Mouse (Mus musculus) limb, embryonic 13.5 days (tissue): ENCODE results near the gene Mtif3. TPM values are rescaled to one million over a fixed set of nuclear protein-coding genes. Genes with fewer than 3 reads are reported as not detected.

Experiments used
- ATAC-seq: fragments of 200-750 bp; cut with Nextera tagmentation; 2 replicates; pipeline ENCODE4 v1.8.0; 2017; ENCODE audit warnings: low read depth, moderate number of reproducible peaks, moderate TSS enrichment; ENCODE audit not compliant: low FRiP score
- H3K27ac ChIP-seq: fragments of 300-500 bp; sonication (generic); 2 replicates; pipeline ENCODE4 v1.5.1; 2015; ENCODE audit warnings: inconsistent platforms, mild to moderate bottlenecking, moderate library complexity
- H3K27me3 ChIP-seq: fragments of 300-500 bp; sonication (generic); 2 replicates; pipeline ENCODE4 v1.6.1; 2015; ENCODE audit warnings: mild to moderate bottlenecking, inconsistent platforms
- H3K36me3 ChIP-seq: fragments of 300-500 bp; sonication (generic); 2 replicates; pipeline ENCODE4 v1.6.1; 2015; ENCODE audit warnings: inconsistent platforms, mild to moderate bottlenecking, moderate library complexity
- H3K4me1 ChIP-seq: fragments of 300-500 bp; sonication (generic); 2 replicates; pipeline ENCODE4 v1.6.1; 2015; ENCODE audit warnings: inconsistent platforms
- H3K4me2 ChIP-seq: fragments of 300-500 bp; sonication (generic); replicated peaks from 2 replicates; pipeline ENCODE4 v1.6.1; 2015; ENCODE audit warnings: inconsistent platforms, mild to moderate bottlenecking, moderate library complexity
- H3K4me3 ChIP-seq: fragments of 300-500 bp; sonication (generic); 2 replicates; pipeline ENCODE4 v1.5.1; 2015; ENCODE audit warnings: moderate library complexity, mild to moderate bottlenecking, inconsistent platforms
- H3K9ac ChIP-seq: fragments of 300-500 bp; sonication (generic); 2 replicates; pipeline ENCODE4 v1.6.1; 2015; ENCODE audit warnings: mild to moderate bottlenecking, inconsistent platforms
- H3K9me3 ChIP-seq: fragments of 300-500 bp; sonication (generic); 2 replicates; pipeline ENCODE4 v1.6.1; 2016; ENCODE audit warnings: inconsistent platforms
- WGBS: fragments of 180-500 bp; shearing (Covaris S2); methylation state at CpG from one replicate; pipeline ENCODE4 v1.1.7; 2015; 5-methylcytosine and 5-hydroxymethylcytosine counted together
- polyA plus RNA-seq: library from polyadenylated mRNA; unstranded; fragments of >200 nt; fragmentation: Nextera tagmentation; extraction: Ambion mirVana; gene quantifications from 2 replicates; pipeline ENCODE4 v1.2.1, GENCODE M21; 2015

Gene Mtif3
- polyA plus RNA-seq, 1 experiment from 2014 or later, result 27.3 TPM

DNA sequence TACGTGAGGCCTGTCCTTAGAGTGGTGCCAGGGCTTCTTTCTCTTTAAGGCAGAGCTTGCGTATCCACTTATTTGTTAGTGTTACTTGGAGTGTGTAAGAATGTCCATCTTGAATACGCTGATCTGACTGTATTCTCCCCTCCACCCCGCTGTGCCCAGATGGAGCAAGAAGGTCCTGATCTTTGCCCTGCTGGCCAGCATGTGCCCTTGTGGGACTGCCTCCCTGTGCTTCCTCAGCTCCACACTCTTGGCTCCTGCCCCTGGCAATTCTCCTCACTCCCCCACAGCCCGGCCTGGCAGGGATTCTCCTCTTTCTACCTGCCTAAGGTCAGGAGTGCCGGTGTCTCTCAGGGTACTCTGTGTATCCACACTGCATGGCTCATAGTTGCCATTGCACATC, 17.8 kb upstream of the Mtif3 start:
- H3K9ac ChIP-seq, result no peak overlapping the region

DNA sequence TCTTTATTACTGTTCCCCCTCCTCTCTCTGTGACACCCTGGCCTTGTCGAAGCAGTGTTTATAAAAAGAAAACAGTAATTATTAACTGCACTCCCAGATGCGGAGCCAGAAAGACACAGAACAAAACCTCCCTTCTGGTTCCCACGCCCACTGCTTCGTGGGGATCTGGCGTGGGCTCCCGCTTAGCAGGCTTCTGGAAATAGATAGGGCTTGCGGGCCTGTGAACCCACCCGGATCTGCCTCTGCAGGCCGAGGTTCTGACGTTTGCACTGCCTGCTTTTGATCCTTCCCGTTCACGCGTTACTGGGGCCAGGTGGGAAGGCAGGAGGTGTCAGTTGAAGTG, 11.2 kb upstream of the Mtif3 start:
- Histone ChIP-seq H3K36me3 (no peaks in the 10 kb centered on the region), H3K9me3 (no peaks in the 10 kb centered on the region), H3K27ac (no peak overlapping the region), H3K4me3 (no peak overlapping the region), H3K4me2 (no peak overlapping the region), H3K27me3 (no peaks in the 10 kb centered on the region), H3K4me1 (no peaks in the 10 kb centered on the region), H3K9ac (no peak overlapping the region)
- no peak for ATAC-seq
- 53% methylated on average over 13 of the region's 13 CpGs for WGBS

More for the DNA sequence above, 17.8 kb upstream of the Mtif3 start:
- Histone ChIP-seq H3K4me1 (no peaks in the 10 kb centered on the region), H3K9me3 (no peaks in the 10 kb centered on the region), H3K27me3 (peaks cover 28% of the 10 kb centered on the region), H3K27ac (no peak overlapping the region), H3K4me2 (no peak overlapping the region), H3K4me3 (no peak overlapping the region), H3K36me3 (no peaks in the 10 kb centered on the region)
- ATAC-seq, result no peak
- WGBS, result 84% methylated on average over 6 of the region's 6 CpGs

DNA sequence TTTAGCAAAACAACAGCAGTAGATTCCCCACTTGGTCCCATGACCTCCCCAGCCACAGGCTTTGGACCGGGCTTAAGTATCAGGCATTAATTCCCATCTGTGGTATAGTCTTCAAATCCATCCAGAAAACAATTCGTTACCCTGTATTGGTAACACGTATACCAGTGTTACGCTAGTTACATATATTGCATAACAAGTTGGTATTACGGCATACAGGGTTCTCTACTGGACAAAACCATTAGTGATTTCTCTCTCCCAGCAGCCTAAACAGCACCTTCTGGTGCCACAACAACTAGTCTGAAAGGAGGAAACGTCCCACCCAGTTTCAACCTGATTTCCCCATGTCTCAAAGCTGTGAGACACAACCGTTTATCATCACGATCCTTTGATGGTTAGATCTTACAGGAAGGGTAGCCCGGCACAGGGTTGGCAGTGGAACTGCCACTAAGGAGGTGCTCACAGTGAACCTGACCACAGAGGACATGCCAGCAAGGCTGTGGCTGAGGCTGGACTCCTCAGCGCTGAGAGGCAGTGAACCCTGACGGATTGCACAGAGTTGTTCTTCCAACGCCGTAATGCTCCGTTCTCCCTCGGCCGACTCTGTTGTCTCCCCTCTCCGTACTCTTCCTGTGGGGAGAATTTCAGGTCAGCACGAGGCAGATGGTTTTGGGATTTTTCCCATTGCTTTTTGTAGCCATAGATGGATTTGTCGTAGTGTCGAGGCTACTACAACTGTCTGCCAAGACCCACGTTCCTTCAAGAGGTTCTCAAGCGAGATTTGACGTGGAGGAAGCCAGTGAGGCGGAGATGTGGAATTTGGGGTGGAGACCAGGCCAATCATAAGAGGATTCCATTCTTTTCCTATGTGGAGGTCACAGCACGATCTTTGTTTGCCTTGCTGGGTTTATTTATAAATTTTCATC, 10.5 kb upstream of the Mtif3 start:
- Histone ChIP-seq H3K4me2 (no peak overlapping the region), H3K9me3 (no peaks in the 10 kb centered on the region), H3K27me3 (no peaks in the 10 kb centered on the region), H3K27ac (no peak overlapping the region), H3K36me3 (no peaks in the 10 kb centered on the region), H3K4me1 (no peaks in the 10 kb centered on the region), H3K9ac (no peak overlapping the region), H3K4me3 (no peak overlapping the region)
- no peak for ATAC-seq
- WGBS, result 85% methylated on average over 25 of the region's 25 CpGs

DNA sequence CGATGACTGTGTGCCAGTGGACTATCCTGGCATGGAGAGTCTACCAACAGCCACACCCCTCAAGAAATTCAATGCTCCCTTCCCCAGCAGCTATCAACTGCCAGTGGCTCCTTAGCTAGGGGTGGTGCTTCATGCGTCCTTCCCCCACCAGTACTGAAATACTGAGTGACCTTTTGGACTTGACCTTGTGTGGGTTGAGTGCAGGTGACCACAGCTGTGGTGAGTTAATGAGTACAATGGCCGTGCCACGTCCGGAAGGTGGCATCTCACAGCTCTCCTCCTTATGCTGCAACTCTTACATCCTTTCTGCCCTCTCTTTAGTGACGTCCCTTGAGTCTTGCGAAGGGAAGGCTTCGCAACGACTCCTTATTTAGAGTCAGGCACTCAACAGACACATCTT, 9.8 kb upstream of the Mtif3 start:
- Histone ChIP-seq H3K36me3 (no peaks in the 10 kb centered on the region), H3K9me3 (no peaks in the 10 kb centered on the region), H3K4me1 (no peaks in the 10 kb centered on the region), H3K27me3 (no peaks in the 10 kb centered on the region), H3K27ac (no peak overlapping the region), H3K4me3 (no peak overlapping the region), H3K4me2 (no peak overlapping the region), H3K9ac (no peak overlapping the region)
- no peak for ATAC-seq
- 85% methylated on average over 9 of the region's 9 CpGs for WGBS

DNA sequence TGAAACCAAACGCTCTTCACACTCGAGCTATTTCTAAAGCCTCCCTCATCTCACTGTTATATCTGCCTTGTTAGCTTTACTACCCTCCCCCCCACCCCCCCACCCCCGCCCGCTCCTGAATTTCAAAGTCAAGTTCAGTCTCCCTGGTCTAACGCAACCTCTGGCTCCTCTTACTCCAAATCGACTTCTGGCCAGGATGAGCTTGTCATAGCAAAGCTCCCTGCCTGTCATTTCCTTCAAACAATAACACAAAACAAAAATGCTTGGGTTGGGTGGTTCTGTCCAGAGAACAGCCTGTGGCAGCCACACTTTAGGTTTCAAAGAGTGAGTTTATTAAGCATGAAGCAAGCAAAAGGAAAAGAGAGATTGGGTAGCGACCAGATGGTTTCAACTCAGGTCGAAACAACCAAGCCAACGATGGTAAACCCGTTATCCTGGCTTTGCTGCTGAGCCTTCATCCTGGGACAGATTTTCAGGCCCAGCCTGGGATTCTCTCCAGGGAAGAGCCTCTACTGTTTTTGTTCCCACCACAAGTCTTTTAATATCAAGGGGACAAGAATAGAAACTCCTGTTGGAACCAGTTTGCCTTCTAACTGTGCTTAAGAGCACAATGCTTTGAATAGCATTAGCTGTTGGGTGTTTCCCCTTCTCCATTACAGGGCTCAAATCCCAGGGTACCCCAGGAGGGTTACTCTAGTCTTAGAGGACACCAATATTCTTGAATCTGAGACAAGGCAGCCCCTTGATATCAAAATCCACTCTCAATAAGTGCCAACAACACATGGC, 8.4 kb upstream of the Mtif3 start:
- no peaks in the 10 kb centered on the region for H3K36me3 ChIP-seq
- no peaks in the 10 kb centered on the region for H3K4me1 ChIP-seq
- H3K27ac ChIP-seq, result no peak overlapping the region
- WGBS, result 60% methylated on average over 10 of the region's 10 CpGs
- no peak overlapping the region for H3K4me3 ChIP-seq
- H3K9me3 ChIP-seq, result no peaks in the 10 kb centered on the region
- H3K9ac ChIP-seq, result no peak overlapping the region
- H3K27me3 ChIP-seq, result no peaks in the 10 kb centered on the region
- no peak overlapping the region for H3K4me2 ChIP-seq
- ATAC-seq, result no peak

DNA sequence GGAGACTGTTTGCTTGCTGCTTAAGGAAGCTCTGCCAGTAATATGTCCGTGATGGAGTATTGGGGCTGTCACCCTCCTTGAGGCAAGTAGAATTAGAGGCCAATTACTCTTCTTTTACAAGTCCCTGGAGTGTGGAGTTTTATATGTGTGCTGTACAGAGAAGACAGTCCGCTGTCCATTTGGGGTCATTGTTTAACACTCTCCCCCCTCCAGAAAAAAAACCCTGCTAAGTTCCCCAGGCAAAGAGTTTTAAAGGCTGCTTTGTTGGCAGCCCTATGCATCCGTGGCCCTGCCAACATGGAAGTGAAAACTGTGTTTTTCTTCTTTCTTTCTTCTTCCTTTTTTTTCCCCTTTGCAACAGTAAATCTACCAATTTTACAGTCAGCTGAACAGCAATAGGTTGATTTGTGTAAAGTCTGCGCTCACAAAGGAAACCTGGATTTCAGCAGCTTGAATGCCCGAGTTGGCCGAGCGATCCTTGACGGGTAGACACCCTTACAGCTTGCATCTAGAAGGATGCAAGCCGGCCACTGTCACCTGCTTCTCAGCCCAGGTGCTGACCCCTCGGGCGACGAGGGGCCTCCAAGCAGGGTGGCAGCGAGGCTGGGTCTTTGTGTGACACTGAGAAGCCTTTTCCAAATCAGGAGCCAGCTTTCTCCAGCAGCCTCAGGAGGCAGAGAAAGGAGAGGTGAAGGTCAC, 5.2 kb upstream of the Mtif3 start:
- WGBS, result 71% methylated on average over 13 of the region's 13 CpGs
- Histone ChIP-seq H3K4me1 (peaks cover 4% of the 10 kb centered on the region), H3K9me3 (no peaks in the 10 kb centered on the region), H3K27me3 (no peaks in the 10 kb centered on the region), H3K4me2 (no peak overlapping the region), H3K9ac (no peak overlapping the region), H3K36me3 (no peaks in the 10 kb centered on the region), H3K27ac (no peak overlapping the region), H3K4me3 (no peak overlapping the region)
- no peak for ATAC-seq

DNA sequence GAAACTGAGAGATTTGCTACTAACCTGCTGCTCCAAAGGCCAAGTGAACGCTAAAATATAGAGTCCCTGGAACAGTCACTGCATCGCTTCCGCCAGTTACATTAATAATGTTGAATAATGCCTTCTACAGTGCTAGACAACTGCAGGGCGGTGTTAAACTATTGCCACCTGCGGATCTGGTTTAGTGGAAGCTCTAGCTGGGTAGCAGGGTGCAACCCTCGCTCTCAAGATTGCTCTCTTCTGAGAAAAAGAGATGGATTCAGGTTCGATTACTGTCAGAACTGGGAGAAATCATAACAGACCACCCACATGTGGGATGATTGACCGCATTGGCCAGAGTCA, 308 bp upstream of the Mtif3 start:
- 55% methylated on average over 8 of the region's 8 CpGs for WGBS

DNA sequence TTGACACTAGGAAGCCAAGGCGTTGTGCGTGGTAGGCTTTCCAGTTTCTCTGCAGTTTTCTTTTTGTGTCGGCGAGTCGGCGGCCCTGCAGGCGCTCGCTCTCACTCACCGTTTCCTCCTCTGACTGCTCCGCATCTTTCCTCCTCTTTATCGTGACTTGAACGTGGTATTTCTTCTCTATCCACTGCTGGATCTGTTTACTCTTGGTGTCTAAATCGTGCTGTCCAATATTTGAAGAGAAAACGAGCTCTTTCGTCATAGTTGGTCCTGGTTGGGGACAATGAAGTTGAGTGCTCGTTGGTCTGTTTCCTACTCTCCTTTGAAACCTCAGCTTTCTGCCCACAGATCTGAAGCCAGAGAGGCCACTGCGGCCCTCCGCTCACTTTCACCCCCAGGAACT, 6.9 kb downstream of the Mtif3 start:
- Histone ChIP-seq H3K4me1 (no peaks in the 10 kb centered on the region), H3K27ac (no peak overlapping the region), H3K4me3 (no peak overlapping the region), H3K9me3 (no peaks in the 10 kb centered on the region), H3K4me2 (no peak overlapping the region), H3K36me3 (peaks cover 81% of the 10 kb centered on the region), H3K27me3 (no peaks in the 10 kb centered on the region), H3K9ac (no peak overlapping the region)
- 91% methylated on average over 18 of the region's 18 CpGs for WGBS
- ATAC-seq, result no peak

More for the DNA sequence above, 308 bp upstream of the Mtif3 start:
- peak overlapping the region; percentile 59 for H3K9ac ChIP-seq
- H3K4me2 ChIP-seq, result peak overlapping the region; percentile 67
- no peak overlapping the region for H3K27ac ChIP-seq
- no peaks in the 10 kb centered on the region for H3K9me3 ChIP-seq
- H3K27me3 ChIP-seq, result no peaks in the 10 kb centered on the region
- ATAC-seq, result peak; percentile 22; the same call in 1 of the 2 replicates
- H3K36me3 ChIP-seq, result peaks cover 10% of the 10 kb centered on the region
- peak overlapping the region; percentile 83 for H3K4me3 ChIP-seq
- peaks cover 10% of the 10 kb centered on the region for H3K4me1 ChIP-seq

DNA sequence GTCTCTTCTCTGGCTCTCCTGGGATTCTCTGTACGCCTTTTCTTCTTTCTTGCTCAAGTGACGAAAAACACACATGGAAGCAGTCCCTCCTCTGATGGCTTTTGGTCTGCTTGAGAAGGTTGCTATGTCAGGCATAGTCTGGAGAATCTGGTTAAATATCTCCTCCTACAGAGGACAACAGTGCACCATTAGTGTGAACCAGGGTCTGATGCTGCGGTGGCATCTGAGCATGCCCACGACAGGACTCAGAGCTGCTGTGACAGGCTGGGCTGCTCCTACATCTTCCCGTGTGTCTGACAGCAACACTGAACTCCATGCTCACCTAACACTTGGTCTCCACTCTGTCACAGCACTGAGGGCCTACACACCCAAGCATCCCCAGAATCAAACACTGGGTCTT, 7.9 kb downstream of the Mtif3 start:
- Histone ChIP-seq H3K4me1 (no peaks in the 10 kb centered on the region), H3K9me3 (no peaks in the 10 kb centered on the region), H3K27ac (no peak overlapping the region), H3K9ac (no peak overlapping the region), H3K27me3 (no peaks in the 10 kb centered on the region), H3K36me3 (peaks cover 91% of the 10 kb centered on the region), H3K4me3 (no peak overlapping the region), H3K4me2 (no peak overlapping the region)
- 89% methylated on average over 5 of the region's 5 CpGs for WGBS
- ATAC-seq, result no peak

DNA sequence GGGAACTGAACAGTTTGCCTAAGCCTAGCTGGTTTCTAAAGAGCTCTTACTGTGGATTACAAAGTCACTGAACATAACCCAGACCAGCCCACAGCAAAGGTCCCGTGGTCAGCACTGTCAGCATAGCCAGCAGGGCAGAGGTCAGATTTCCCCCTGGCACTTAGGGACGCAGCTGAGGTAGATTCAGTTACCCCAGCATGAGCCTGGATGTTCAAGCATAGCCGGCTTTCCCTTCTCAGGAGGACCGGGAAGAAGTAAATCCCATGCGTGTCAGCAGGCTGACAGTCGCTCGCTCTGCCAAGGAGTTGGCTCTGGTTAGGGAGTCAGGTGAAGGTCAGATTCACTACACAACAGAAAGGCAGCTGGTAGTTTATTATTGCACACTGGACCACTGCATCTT, 9.0 kb downstream of the Mtif3 start:
- 93% methylated on average over 7 of the region's 7 CpGs for WGBS
- no peak overlapping the region for H3K4me2 ChIP-seq
- H3K4me1 ChIP-seq, result peaks cover 6% of the 10 kb centered on the region
- H3K9me3 ChIP-seq, result no peaks in the 10 kb centered on the region
- no peak overlapping the region for H3K4me3 ChIP-seq
- no peaks in the 10 kb centered on the region for H3K27me3 ChIP-seq
- ATAC-seq, result no peak
- H3K9ac ChIP-seq, result no peak overlapping the region
- H3K36me3 ChIP-seq, result peaks cover 92% of the 10 kb centered on the region
- no peak overlapping the region for H3K27ac ChIP-seq

DNA sequence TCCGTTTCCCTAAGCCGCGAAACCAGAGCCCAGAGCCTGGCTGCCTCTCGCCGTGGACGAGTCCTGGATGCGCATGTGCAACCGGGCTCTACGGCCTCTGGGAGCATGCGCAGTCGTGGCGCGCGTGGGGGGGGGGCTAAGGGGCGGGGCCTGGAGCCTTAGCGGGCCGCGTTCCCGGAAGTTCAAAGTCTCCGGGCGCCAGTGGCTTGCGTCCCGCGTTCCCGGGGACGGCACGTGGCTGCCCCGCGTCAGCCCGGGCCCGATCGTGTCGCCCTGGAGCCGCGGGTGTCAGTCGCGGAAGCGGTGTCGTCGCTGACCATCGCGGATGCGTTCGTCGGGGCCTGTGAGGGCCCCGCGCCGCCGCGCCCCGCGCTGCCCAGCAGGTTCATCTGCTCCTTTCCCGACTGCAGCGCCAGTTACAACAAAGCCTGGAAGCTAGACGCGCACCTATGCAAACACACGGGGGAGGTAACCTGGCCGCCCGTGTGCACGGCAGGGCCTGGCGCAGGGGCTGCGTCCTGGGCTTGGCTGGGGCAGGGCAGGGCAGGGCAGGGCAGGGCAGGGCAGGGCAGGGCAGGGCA, 15.0 kb downstream of the Mtif3 start, which contains the start of gene Gtf3a:
TSS of gene Gtf3a (plus strand) at position 150 of the 581 bp plus-strand sequence.
- WGBS, result under 1% methylated on average over 62 of the region's 62 CpGs

More for the DNA sequence above, 15.0 kb downstream of the Mtif3 start, which contains the start of gene Gtf3a:
- H3K9ac ChIP-seq, result peak within 1 kb of the TSS; percentile 85
- H3K4me2 ChIP-seq, result peak within 1 kb of the TSS; percentile 93
- peaks cover 13% of the 10 kb centered on the region for H3K4me1 ChIP-seq
- peak within 1 kb of the TSS; percentile 69 for H3K27ac ChIP-seq
- H3K27me3 ChIP-seq, result no peaks in the 10 kb centered on the region
- ATAC-seq, result peak; percentile 92
- 0 out of 2 replicates have a peak, but pooled peaks cover 3% of the 10 kb centered on the region for H3K9me3 ChIP-seq
- peaks cover 33% of the 10 kb centered on the region for H3K36me3 ChIP-seq
- H3K4me3 ChIP-seq, result peak within 1 kb of the TSS; percentile 76
